Mouse (Mus musculus) left cerebral cortex, postnatal 25 days (tissue): ENCODE results near the gene Cadm2. TPM values are rescaled to one million over a fixed set of nuclear protein-coding genes. Genes with fewer than 3 reads are reported as not detected.

Experiments used
- DNase-seq, 2 experiments: peaks; one replicate each; pipeline ENCODE4 v3.0.0; 2022; ENCODE audit warnings: low spot score in 2 of 2, mixed read lengths in 1 of 2
- intact Hi-C: fragments of 180-260 bp; cut with DNase I; formaldehyde crosslinking; loops from one replicate; pipeline ENCODE4 v1.15.1; 2025
- total RNA-seq, 2 experiments: library from RNA; stranded (reverse); gene quantifications; 2 replicates each; pipeline ENCODE4 v1.2.3; 2021

Cadm2 gene
- total RNA-seq, 2 experiments from 2014 or later: 251 to 259 TPM

GRCm38 (mm10) chr16:67192852-67193415 lies 427.8 kb downstream of the Cadm2 start:
- no peak for DNase-seq
- intact Hi-C loops: no loop called here

DNA sequence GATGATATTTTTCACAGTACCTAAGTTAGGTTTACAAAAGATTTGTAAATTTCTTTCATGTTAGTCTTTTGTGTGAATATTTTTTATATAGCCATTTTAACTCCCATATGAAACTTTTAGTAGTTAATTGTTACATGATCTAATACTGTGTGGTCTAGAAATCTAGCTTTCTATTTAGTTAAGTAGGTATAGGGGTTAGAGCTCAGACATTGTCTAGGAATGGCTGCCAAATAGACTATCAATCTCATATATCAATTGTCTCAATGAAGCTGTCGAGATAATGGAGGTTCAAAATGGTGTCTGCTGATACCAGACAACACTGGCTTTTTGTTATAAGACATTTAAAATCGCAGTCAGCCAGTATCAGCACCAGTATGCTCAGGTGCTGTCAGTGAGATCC lies 428.3 kb downstream of the Cadm2 start:
- DNase-seq: no peak
- intact Hi-C loops: no loop called here

GRCm38 (mm10) chr16:67186322-67186721 lies 434.4 kb downstream of the Cadm2 start:
- no peak for DNase-seq
- intact Hi-C loops: no loop called here

DNA sequence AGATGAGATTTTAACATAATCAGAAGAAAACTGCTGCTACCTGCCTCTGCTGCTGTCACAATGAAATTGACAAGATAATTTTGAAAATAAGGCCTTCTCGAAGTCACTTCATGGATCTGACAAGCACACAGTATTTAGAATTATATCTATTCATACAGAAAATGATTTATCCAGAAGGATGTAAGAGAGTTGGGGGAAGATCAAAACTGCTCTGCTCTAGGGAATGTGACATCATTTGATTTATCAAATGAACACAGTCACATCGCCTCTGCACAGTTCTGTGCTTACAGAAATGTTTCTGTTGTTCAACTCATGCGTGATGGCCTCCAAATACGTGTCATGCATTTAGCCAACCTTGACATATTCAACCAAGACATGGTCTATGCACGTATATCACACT lies 437.8 kb downstream of the Cadm2 start:
- no peak for DNase-seq
- intact Hi-C loops: no loop called here

DNA sequence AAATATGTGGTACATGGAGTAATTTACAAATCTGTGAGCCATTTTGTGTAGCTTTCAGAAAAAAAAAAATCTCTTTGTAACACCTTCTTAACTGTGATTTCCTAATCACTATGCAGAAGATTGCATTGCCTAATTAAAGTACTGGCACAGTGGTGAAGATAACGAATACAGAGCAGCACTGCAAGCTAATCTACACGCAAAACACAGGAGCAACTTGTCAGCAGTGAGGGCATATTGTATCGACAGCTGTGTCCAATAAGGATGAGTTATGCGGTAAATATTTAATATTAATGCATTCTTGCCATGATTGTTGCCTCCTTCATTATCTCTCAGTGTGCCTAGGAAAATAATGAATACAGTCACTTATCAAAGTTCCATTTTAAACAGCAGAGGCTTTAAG lies 445.3 kb downstream of the Cadm2 start:
- no peak for DNase-seq
- intact Hi-C loops: no loop called here

DNA sequence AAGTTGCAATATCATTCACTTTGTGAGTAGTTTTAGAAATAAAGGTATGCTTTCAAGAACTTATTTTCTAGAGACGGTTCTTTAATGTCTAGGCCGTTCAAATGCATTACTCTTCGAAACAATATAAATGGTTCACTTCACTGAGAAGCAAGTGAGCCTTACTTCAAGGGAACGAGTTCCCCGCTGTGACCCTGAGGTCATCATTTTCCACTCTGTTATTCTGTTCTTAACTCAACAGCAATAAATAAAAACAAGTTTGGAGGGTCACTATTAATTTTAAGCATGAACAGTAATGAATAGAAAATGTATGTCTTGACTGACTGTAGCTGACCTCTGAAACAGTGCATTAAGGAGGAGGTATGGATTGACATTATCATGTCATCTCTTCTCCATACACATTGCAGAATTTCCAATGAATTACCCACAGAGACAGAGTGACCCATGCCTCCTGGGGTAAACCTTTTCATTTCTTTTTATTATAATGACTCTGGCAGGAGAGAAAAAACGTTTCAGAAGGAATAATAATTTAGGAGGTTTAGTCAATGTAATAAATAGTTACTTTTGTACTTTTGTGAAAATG lies 458.4 kb downstream of the Cadm2 start:
- intact Hi-C loops: no loop called here
- no peak for DNase-seq

DNA sequence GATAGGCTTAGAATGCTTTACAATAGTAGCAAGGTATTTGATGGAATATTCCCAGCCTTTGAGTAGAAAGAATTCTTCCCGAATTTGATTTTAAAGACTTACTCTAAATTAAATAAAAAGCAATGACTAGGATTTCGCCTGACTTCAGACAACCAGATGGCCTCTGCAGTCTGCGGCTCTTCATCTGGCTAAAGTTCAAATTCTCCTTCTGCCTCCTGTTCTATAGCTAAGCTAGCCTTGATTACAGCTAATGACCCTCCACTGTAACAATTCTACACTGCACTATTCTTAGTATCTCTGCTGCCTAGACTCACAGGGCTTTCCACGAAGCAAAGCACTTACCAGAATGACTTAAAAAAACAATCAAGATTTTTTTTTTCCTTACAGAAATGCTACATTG lies 495.9 kb downstream of the Cadm2 start:
- intact Hi-C loops: no loop called here
- DNase-seq: no peak

DNA sequence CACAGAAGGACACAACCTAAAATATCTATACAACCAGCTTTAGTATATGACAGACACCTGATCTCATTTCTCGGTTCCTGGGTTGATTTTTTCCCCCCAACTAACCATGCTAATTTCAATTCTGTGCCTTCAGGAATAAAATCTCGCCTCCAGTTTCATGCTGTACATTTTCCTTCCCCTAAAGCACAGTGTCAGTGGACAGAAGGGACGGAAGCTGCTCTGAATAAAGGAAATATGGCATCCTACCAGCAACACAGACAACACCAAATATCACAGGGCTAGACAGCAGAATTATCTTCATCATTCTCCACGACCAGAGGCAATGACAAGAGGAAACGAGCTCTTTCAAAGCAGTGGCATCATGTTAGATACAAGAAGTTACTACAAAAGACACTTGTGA lies 498.2 kb downstream of the Cadm2 start:
- intact Hi-C loops: no loop called here
- DNase-seq: peak in 1 of 2 experiments; percentile 42

GRCm38 (mm10) chr16:67121781-67122180 lies 498.9 kb downstream of the Cadm2 start:
- intact Hi-C loops: no loop called here
- DNase-seq: no peak

- DNase-seq: no peak
- intact Hi-C loops: no loop called here
Measured at GRCm38 (mm10) chr16:67106478-67107061, 514.1 kb downstream of the Cadm2 start.

GRCm38 (mm10) chr16:67096706-67097105 lies 524.0 kb downstream of the Cadm2 start:
- intact Hi-C loops: loop anchor here (10.0 kb wide), 2 partner anchors 218 to 518 kb away; no protein-coding TSS in a partner anchor
- DNase-seq: peak; percentile 21 to 50

- DNase-seq: no peak
- intact Hi-C loops: loop anchor here (10.0 kb wide), 2 partner anchors 219 to 519 kb away; no protein-coding TSS in a partner anchor
Measured at GRCm38 (mm10) chr16:67095916-67096315, 524.8 kb downstream of the Cadm2 start.

DNA sequence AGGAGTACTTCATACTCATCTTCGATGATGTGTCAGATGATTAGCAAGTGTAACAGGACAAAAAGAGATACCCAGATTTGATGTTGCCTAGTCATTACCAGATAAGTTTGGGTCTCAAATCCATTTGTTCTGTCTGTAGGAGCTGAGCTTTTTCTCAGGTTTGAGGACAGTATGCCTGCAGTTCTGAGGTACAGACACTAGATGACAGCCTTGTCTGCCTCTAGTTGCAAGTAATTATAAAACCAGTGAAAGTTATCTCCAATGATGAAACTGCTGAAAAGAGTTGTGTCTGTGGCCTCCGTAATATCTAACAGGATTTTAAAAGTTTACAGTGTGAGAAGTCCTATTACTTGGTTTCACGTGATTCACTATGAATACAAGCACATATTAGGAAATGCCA lies 531.0 kb downstream of the Cadm2 start:
- peak; percentile 54 to 80 for DNase-seq
- intact Hi-C loops: loop anchor here (10.0 kb wide), 2 partner anchors 225 to 525 kb away; no protein-coding TSS in a partner anchor

DNA sequence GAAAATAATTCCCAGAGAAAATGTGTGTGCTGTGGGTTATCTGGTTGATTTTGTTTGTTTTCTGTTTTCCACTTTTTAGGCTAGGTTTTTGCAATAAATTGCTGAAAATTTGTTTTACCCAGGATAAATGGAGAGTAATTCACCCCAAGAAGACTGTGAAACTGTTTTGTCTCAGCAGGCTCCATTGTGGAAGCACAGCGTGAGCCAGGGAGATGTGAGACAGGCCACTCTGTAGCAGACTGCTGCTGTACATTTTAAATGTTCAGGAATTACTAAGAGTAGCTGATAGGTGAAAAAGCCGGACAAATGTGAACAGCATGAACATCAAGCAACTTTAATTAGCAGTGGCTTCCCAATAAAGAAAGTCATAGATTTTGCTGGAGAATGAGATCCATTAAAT lies 541.4 kb downstream of the Cadm2 start:
- intact Hi-C loops: no loop called here

GRCm38 (mm10) chr16:67076169-67076895 lies 544.4 kb downstream of the Cadm2 start:
- intact Hi-C loops: no loop called here
- DNase-seq: no peak

More for the DNA sequence above, 541.4 kb downstream of the Cadm2 start:
- DNase-seq: no peak

DNA sequence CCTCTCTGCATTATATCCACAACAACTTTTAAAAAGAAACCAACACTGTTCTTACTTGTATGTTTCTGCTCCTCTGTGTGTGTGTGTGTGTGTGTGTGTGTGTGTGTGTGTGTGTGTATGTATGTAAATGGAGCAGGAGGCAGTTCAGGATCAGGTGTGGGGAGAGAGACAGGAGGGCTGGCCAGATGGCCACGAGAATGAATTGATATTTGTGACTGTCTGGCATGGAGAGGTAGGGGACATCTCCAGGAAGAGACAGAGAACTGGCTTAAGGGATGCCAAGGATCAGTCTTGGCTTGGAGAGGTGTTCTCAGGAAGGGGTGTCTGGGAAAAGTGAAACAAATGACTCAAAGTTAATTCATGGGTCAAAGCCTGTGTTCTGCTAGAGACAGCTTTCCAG lies 552.2 kb downstream of the Cadm2 start:
- intact Hi-C loops: no loop called here
- no peak for DNase-seq

GRCm38 (mm10) chr16:67030918-67031317 lies 589.8 kb downstream of the Cadm2 start:
- no peak for DNase-seq
- intact Hi-C loops: no loop called here

DNA sequence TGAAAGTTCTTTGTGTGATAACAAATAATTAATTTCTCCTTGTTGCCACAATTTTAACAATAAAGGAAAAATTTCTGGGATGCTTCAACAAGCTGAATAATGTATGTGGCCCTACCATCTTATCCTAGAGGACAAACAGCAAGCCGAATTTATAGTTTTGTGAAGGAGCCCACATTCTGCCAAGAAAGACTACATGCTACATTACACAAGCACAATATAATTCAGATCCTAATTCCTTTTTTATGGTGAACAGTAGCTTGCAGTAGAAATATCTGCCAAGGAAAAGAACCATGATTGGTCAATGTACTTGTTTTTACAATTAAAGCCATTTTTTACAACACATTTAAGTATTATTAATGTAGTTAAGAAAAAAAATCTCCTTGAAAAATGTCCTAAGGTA lies 600.9 kb downstream of the Cadm2 start:
- intact Hi-C loops: no loop called here
- no peak for DNase-seq

DNA sequence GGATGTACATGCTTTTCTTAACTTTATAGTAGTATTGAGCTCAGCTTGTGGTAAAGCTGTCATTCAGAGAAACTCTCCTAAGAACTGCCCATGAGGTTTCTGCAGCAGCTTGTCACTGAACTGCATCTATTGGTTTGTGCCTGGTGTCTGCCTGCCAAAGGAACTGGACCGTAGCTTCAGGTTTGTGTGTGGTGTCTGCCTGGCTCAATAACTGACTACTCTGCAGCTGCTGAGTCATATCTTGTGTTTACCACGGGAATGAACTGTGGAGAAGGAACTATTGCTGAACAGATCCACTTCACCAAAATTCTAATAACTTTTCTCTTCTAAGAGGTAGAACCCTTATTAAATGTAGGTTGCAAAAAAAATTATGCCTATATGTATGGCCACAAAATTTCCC lies 603.0 kb downstream of the Cadm2 start:
- intact Hi-C loops: no loop called here
- DNase-seq: no peak

- DNase-seq: no peak
- intact Hi-C loops: no loop called here
Measured at GRCm38 (mm10) chr16:67003161-67003560, 617.5 kb downstream of the Cadm2 start.

DNA sequence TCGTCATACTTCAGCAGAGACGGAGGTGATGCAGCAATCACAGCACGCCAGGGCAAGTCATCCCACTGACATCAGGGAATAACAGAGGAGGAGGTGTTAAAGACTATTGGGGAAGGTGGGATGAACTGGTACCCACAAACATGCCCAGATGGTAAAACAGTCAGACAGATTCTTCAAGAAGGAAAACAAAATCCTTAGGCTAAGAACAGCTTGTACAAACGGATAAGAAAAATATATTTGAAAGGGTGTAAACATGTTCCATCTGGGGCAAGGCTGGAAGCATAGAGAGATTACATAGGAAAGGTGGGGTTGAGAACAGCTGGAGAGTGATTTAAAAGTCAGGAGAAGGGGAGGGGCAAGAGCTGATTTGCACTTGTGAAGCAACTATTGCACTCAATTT lies 619.0 kb downstream of the Cadm2 start:
- intact Hi-C loops: no loop called here
- peak; percentile 44 to 86 for DNase-seq
